Mouse (Mus musculus) lung, postnatal 25 days (tissue): ENCODE measurements around the gene Zfp317.
"Not testable (repeated sequence)": the region's sequence is repeated elsewhere in the genome, so short reads cannot be mapped to it uniquely, and the experiment has no call there.

Experiments
- DNase-seq: peaks from one replicate; pipeline ENCODE4 v3.0.0; 2022; ENCODE audit warnings: low spot score

The Zfp317 gene

GRCm38 (mm10) chr9:19621843-19622822 lies at the start of gene Zfp317:
Gene Zfp317 (plus strand): TSS chr9:19622102.
- DNase-seq = peak; percentile 99

- no peak for DNase-seq
Measured at GRCm38 (mm10) chr9:19582317-19582716, 39.6 kb upstream of the Zfp317 start, which contains the start of gene Olfr855. Gene Olfr855 (plus strand): TSS chr9:19582617.

GRCm38 (mm10) chr9:19621297-19621696 lies 605 bp upstream of the Zfp317 start:
- DNase-seq = no peak

- DNase-seq = no peak
Measured at GRCm38 (mm10) chr9:19629574-19629973, 7.7 kb downstream of the Zfp317 start.

- DNase-seq = peak; percentile 24
Measured at GRCm38 (mm10) chr9:19645193-19645592, 23.3 kb downstream of the Zfp317 start.

- no peak for DNase-seq
Measured at GRCm38 (mm10) chr9:19690281-19690680, 68.4 kb downstream of the Zfp317 start.

- DNase-seq = peak; percentile 1
Measured at GRCm38 (mm10) chr9:19691426-19691825, 69.5 kb downstream of the Zfp317 start.

- no peak for DNase-seq
Measured at GRCm38 (mm10) chr9:19692430-19692829, 70.5 kb downstream of the Zfp317 start.

- not testable (repeated sequence) for DNase-seq
Measured at GRCm38 (mm10) chr9:19694285-19694684, 72.4 kb downstream of the Zfp317 start.

- not testable (repeated sequence) for DNase-seq
Measured at GRCm38 (mm10) chr9:19694898-19695379, 73.0 kb downstream of the Zfp317 start.
